Mouse (Mus musculus) cerebellum, postnatal 25 days (tissue): Measurements from ENCODE around the gene Fhit.

Experiments used
- DNase-seq, 2 experiments: peaks; one replicate each; pipeline ENCODE4 v3.0.0; 2021; ENCODE audit warnings: mixed read lengths in 2 of 2

Gene Fhit

GRCm38 (mm10) chr14:10485798-10486197, 676.0 kb downstream of the Fhit start:
- DNase-seq: no peak

GRCm38 (mm10) chr14:10482851-10483613, 678.8 kb downstream of the Fhit start:
- DNase-seq: no peak

GRCm38 (mm10) chr14:10481370-10481769, 680.5 kb downstream of the Fhit start:
- DNase-seq: no peak

- no peak for DNase-seq
These were observed 681.2 kb downstream of the Fhit start for GRCm38 (mm10) chr14:10480681-10481080.

- DNase-seq: peak; percentile 7 to 8
These were observed 708.6 kb downstream of the Fhit start for GRCm38 (mm10) chr14:10453001-10453861.

- DNase-seq: no peak
These were observed 709.6 kb downstream of the Fhit start for GRCm38 (mm10) chr14:10452234-10452633.

GRCm38 (mm10) chr14:10445360-10445759, 716.5 kb downstream of the Fhit start:
- no peak for DNase-seq

- DNase-seq: no peak
These were observed 722.7 kb downstream of the Fhit start for GRCm38 (mm10) chr14:10439007-10439749.

- no peak for DNase-seq
These were observed 725.6 kb downstream of the Fhit start for GRCm38 (mm10) chr14:10436193-10436592.

GRCm38 (mm10) chr14:10432502-10432901, 729.3 kb downstream of the Fhit start:
- no peak for DNase-seq

GRCm38 (mm10) chr14:10430396-10431000, 731.3 kb downstream of the Fhit start:
- no peak for DNase-seq

- no peak for DNase-seq
These were observed 738.3 kb downstream of the Fhit start for GRCm38 (mm10) chr14:10423499-10423898.

GRCm38 (mm10) chr14:10422261-10422660, 739.6 kb downstream of the Fhit start:
- DNase-seq: no peak

GRCm38 (mm10) chr14:10415068-10415467, 746.8 kb downstream of the Fhit start:
- no peak for DNase-seq

GRCm38 (mm10) chr14:10409306-10409962, 752.4 kb downstream of the Fhit start:
- no peak for DNase-seq

GRCm38 (mm10) chr14:10405346-10405745, 756.5 kb downstream of the Fhit start:
- peak; percentile 82 to 83 for DNase-seq

GRCm38 (mm10) chr14:10367783-10368680, 793.8 kb downstream of the Fhit start:
- no peak for DNase-seq

- no peak for DNase-seq
These were observed 795.0 kb downstream of the Fhit start for GRCm38 (mm10) chr14:10366808-10367207.

- no peak for DNase-seq
These were observed 797.6 kb downstream of the Fhit start for GRCm38 (mm10) chr14:10364281-10364680.

GRCm38 (mm10) chr14:10363306-10363705, 798.5 kb downstream of the Fhit start:
- no peak for DNase-seq

GRCm38 (mm10) chr14:10345905-10346304, 815.9 kb downstream of the Fhit start:
- DNase-seq: no peak
